Mouse (Mus musculus) myocyte (in vitro differentiated cells): ENCODE measurements around the gene Midn. TPM values are rescaled to one million over a fixed set of nuclear protein-coding genes. Genes with fewer than 3 reads are reported as not detected.
A peak's percentile ranks its signal among the peaks of the same experiment; 100 is the strongest.

Source experiments
- H3K27me3 ChIP-seq: one replicate; pipeline ENCODE4 v1.6.1; 2011; ENCODE audit not compliant: control insufficient read depth, insufficient read depth, insufficient read length
- H3K36me3 ChIP-seq: one replicate; pipeline ENCODE4 v1.6.1; 2011; ENCODE audit not compliant: control insufficient read depth, insufficient read depth
- H3K4me2 ChIP-seq: one replicate; pipeline ENCODE4 v1.6.1; 2011; ENCODE audit warnings: low read depth, control low read depth
- H3K4me3 ChIP-seq: one replicate; pipeline ENCODE4 v1.5.1; 2011; ENCODE audit warnings: mild to moderate bottlenecking, control low read depth, moderate library complexity
- H3K79me2 ChIP-seq: one replicate; pipeline ENCODE4 v1.6.1; 2011; ENCODE audit not compliant: control insufficient read depth, insufficient read depth
- H3ac ChIP-seq: one replicate; pipeline ENCODE4 v1.6.1; 2011; ENCODE audit not compliant: control insufficient read depth, insufficient read length
- CEBPB ChIP-seq: IDR thresholded peaks from 2 replicates; pipeline ENCODE4 v1.6.1; 2011; ENCODE audit warnings: mild to moderate bottlenecking, moderate library complexity; ENCODE audit not compliant: poor library complexity, insufficient read depth, severe bottlenecking
- E2F4 ChIP-seq: IDR thresholded peaks from one replicate; pipeline ENCODE4 v1.6.1; 2011; ENCODE audit warnings: mild to moderate bottlenecking, control low read depth, moderate library complexity; ENCODE audit not compliant: insufficient read depth
- MAX ChIP-seq: IDR thresholded peaks from one replicate; pipeline ENCODE4 v1.6.1; 2011; ENCODE audit warnings: low read depth, mild to moderate bottlenecking, control low read depth
- MYOD1 ChIP-seq, 3 experiments: IDR thresholded peaks; one replicate each; pipeline ENCODE4 v1.6.1; 2011; ENCODE audit warnings: control low read depth in 2 of 3, low read depth in 2 of 3, mild to moderate bottlenecking in 2 of 3, moderate library complexity in 1 of 3; ENCODE audit not compliant: insufficient read length in 2 of 3, control insufficient read depth in 1 of 3
- MYOG ChIP-seq, 3 experiments: IDR thresholded peaks; one replicate each; pipeline ENCODE4 v1.6.1; 2011; ENCODE audit warnings: control low read depth in 2 of 3, low read depth in 2 of 3, mild to moderate bottlenecking in 2 of 3; ENCODE audit not compliant: insufficient read length in 2 of 3, control insufficient read depth in 1 of 3, insufficient read depth in 1 of 3
- POLR2A ChIP-seq: IDR thresholded peaks from one replicate; pipeline ENCODE4 v1.6.1; 2011; ENCODE audit warnings: low read depth, mild to moderate bottlenecking, control low read depth, moderate library complexity; ENCODE audit not compliant: insufficient read length
- POLR2AphosphoS2 ChIP-seq: IDR thresholded peaks from one replicate; pipeline ENCODE4 v1.6.1; 2011; ENCODE audit warnings: low read depth, control low read depth; ENCODE audit not compliant: insufficient read length
- REST ChIP-seq: IDR thresholded peaks from one replicate; pipeline ENCODE4 v1.6.1; 2011; ENCODE audit warnings: mild to moderate bottlenecking, control low read depth, moderate library complexity; ENCODE audit not compliant: insufficient read depth, insufficient read length
- SRF ChIP-seq: IDR thresholded peaks from one replicate; pipeline ENCODE4 v1.6.1; 2011; ENCODE audit warnings: low read depth; ENCODE audit not compliant: control insufficient read depth, insufficient read length
- TCF12 ChIP-seq: IDR thresholded peaks from one replicate; pipeline ENCODE4 v1.6.1; 2011; ENCODE audit warnings: mild to moderate bottlenecking, control low read depth; ENCODE audit not compliant: poor library complexity, insufficient read depth, severe bottlenecking
- TCF3 ChIP-seq: IDR thresholded peaks from one replicate; pipeline ENCODE4 v1.6.1; 2011; ENCODE audit warnings: low read depth, control low read depth; ENCODE audit not compliant: insufficient read length
- USF1 ChIP-seq: IDR thresholded peaks from one replicate; pipeline ENCODE4 v1.6.1; 2011; ENCODE audit warnings: low read depth, mild to moderate bottlenecking, control low read depth, moderate library complexity
- polyA plus RNA-seq: library from polyadenylated mRNA; unstranded; fragments of >200 nt; fragmentation: generic; extraction: Trizol; gene quantifications from one replicate; pipeline ENCODE4 v1.2.1, GENCODE M21; 2012; ENCODE audit warnings: missing spikeins

Gene Midn
- polyA plus RNA-seq, 1 experiment, result 131 TPM

- Histone ChIP-seq H3K79me2 (peaks cover 20% of the 10 kb centered on the region), H3K4me3 (peak overlapping the region; percentile 33), H3K36me3 (peaks cover 6% of the 10 kb centered on the region), H3ac (peak overlapping the region; percentile 1), H3K27me3 (no peaks in the 10 kb centered on the region), H3K4me2 (peak overlapping the region; percentile 75)
- TF ChIP-seq USF1, result no peak
- TF ChIP-seq CEBPB, result no peak
- TF ChIP-seq POLR2AphosphoS2, result peak; percentile 52
- no peak for TF ChIP-seq MYOG (IDR thresholded peaks at IDR 0.05; ENCODE audit: control insufficient read depth in 1 of 3, insufficient read depth in 1 of 3, insufficient read length in 2 of 3, low read depth in 2 of 3)
- no peak for TF ChIP-seq TCF12
- TF ChIP-seq SRF, result no peak
- TF ChIP-seq E2F4, result no peak
- TF ChIP-seq POLR2A, result peak; percentile 12
- TF ChIP-seq TCF3, result no peak
- TF ChIP-seq REST, result no peak
- no peak for TF ChIP-seq MYOD1 (IDR thresholded peaks at IDR 0.05; ENCODE audit: control insufficient read depth in 1 of 3, insufficient read length in 2 of 3, low read depth in 2 of 3)
- TF ChIP-seq MAX, result no peak
Observed at GRCm38 (mm10) chr10:80171760-80172526, 23.9 kb downstream of the Midn start.

GRCm38 (mm10) chr10:80172527-80173292, 24.6 kb downstream of the Midn start, which contains the start of gene 1600002K03Rik:
Gene 1600002K03Rik, plus strand, starts transcription at chr10:80172944.
- peak within 1 kb of the TSS; percentile 75 for H3K4me2 ChIP-seq
- H3K4me3 ChIP-seq, result peak within 1 kb of the TSS; percentile 33
- TF ChIP-seq MYOD1 (IDR thresholded peaks at IDR 0.05; ENCODE audit: control insufficient read depth in 1 of 3, insufficient read length in 2 of 3, low read depth in 2 of 3), result peak in 1 of 3 experiments; percentile 1
- TF ChIP-seq POLR2AphosphoS2, result peak; percentile 97
- TF ChIP-seq MYOG (IDR thresholded peaks at IDR 0.05; ENCODE audit: control insufficient read depth in 1 of 3, insufficient read depth in 1 of 3, insufficient read length in 2 of 3, low read depth in 2 of 3), result no peak
- no peak for TF ChIP-seq TCF3
- no peak for TF ChIP-seq TCF12
- 0 out of 2 replicates have a peak, but pooled peaks have one; percentile 12 for TF ChIP-seq CEBPB
- TF ChIP-seq E2F4, result no peak
- TF ChIP-seq POLR2A, result peak; percentile 89
- no peak for TF ChIP-seq REST
- TF ChIP-seq MAX, result no peak
- peak; percentile 36 for TF ChIP-seq SRF
- TF ChIP-seq USF1, result peak; percentile 96
- no peaks in the 10 kb centered on the region for H3K27me3 ChIP-seq
- H3ac ChIP-seq, result peak within 1 kb of the TSS; percentile 3
- peaks cover 6% of the 10 kb centered on the region for H3K36me3 ChIP-seq
- H3K79me2 ChIP-seq, result peaks cover 20% of the 10 kb centered on the region

- H3K79me2 ChIP-seq, result peaks cover 18% of the 10 kb centered on the region
- peak overlapping the region; percentile 3 for H3ac ChIP-seq
- peaks cover 6% of the 10 kb centered on the region for H3K36me3 ChIP-seq
- H3K4me3 ChIP-seq, result peak overlapping the region; percentile 33
- H3K4me2 ChIP-seq, result peak overlapping the region; percentile 75
- no peaks in the 10 kb centered on the region for H3K27me3 ChIP-seq
- no peak for TF ChIP-seq POLR2AphosphoS2
- no peak for TF ChIP-seq CEBPB
- no peak for TF ChIP-seq MYOD1 (IDR thresholded peaks at IDR 0.05; ENCODE audit: control insufficient read depth in 1 of 3, insufficient read length in 2 of 3, low read depth in 2 of 3)
- no peak for TF ChIP-seq TCF3
- no peak for TF ChIP-seq TCF12
- TF ChIP-seq MYOG (IDR thresholded peaks at IDR 0.05; ENCODE audit: control insufficient read depth in 1 of 3, insufficient read depth in 1 of 3, insufficient read length in 2 of 3, low read depth in 2 of 3), result no peak
- no peak for TF ChIP-seq SRF
- TF ChIP-seq USF1, result no peak
- TF ChIP-seq MAX, result no peak
- TF ChIP-seq POLR2A, result no peak
- no peak for TF ChIP-seq REST
- no peak for TF ChIP-seq E2F4
Observed at GRCm38 (mm10) chr10:80173358-80173757, 25.3 kb downstream of the Midn start.

GRCm38 (mm10) chr10:80173955-80174640, 26.0 kb downstream of the Midn start:
- Histone ChIP-seq H3K79me2 (peaks cover 11% of the 10 kb centered on the region), H3K4me3 (peak overlapping the region; percentile 33), H3K36me3 (peaks cover 6% of the 10 kb centered on the region), H3K4me2 (no peak overlapping the region), H3ac (no peak overlapping the region), H3K27me3 (no peaks in the 10 kb centered on the region)
- TF ChIP-seq MAX (no peak), E2F4 (no peak), POLR2A (no peak), REST (no peak), MYOD1 (IDR thresholded peaks at IDR 0.05; ENCODE audit: control insufficient read depth in 1 of 3, insufficient read length in 2 of 3, low read depth in 2 of 3) (no peak)
